32 mouse cellular contexts compared by ENCODE assay signal in the genomic region with DNA sequence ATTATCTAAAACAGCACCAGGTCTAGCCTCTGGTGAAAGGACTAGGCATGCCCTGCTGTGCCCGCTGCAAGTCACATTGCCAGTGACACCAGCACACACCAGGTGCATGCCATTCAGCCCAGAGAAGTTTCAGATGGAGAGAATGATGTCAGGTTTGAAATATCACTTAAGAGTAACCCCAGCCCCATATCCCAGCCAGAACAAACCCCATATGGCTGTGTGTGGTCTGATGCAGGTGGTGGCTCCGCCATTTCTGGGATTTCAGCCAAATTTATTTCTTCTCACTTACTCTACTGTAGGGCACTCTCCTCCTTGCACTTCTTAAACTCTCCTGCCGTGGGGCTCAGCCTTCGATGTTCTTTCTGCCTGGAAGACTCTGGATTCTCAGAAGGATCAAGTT. TPM values are rescaled to one million over a fixed set of nuclear protein-coding genes. Genes with fewer than 3 reads are reported as not detected.
DNase-seq lines count a peak whose midpoint lies in the region; ATAC-seq and TF ChIP-seq lines count a peak whose summit lies in the region.
"Had no signal": no experiment of that assay in that cellular context is flagged by ENCODE, and none has a peak within 500 bp of the region (broad histone marks: within the 10 kb centered on the region; RNA-seq: fewer than 3 reads in every experiment).

No protein-coding gene starts in this region.

- no peaks in the 10 kb centered on the region for H3K36me3 ChIP-seq in kidney, embryonic 14.5 days (ENCODE audit: control insufficient read depth, insufficient read depth, low read length)
- no peaks in the 10 kb centered on the region for H3K36me3 ChIP-seq in kidney, adult 2 months (ENCODE audit: control insufficient read depth, insufficient read depth, low read length)
- no peaks in the 10 kb centered on the region for H3K36me3 ChIP-seq in limb, embryonic 12.5 days
- no peaks in the 10 kb centered on the region for H3K36me3 ChIP-seq in limb, embryonic 10.5 days
- H3K36me3 ChIP-seq in stomach, embryonic 14.5 days (ENCODE audit: control insufficient read depth, insufficient read depth, low read length): no peaks in the 10 kb centered on the region
- H3K36me3 ChIP-seq in stomach, postnatal 0 days (ENCODE audit: control insufficient read depth, insufficient read depth, low read length): no peaks in the 10 kb centered on the region
- H3K36me3 ChIP-seq in limb, embryonic 14.5 days (ENCODE audit: control insufficient read depth, insufficient read depth, low read length): no peaks in the 10 kb centered on the region
- no peaks in the 10 kb centered on the region for H3K36me3 ChIP-seq in hindbrain, embryonic 16.5 days (ENCODE audit: control insufficient read depth, insufficient read depth, low read length)
- H3K36me3 ChIP-seq: embryonic facial prominence, embryonic 15.5 days; forebrain, embryonic 15.5 days; heart, embryonic 10.5 days; heart, embryonic 13.5 days had no signal

- 34% methylated on average over 4 of the region's 4 CpGs for WGBS in kidney, embryonic 14.5 days
- 39% methylated on average over 4 of the region's 4 CpGs for WGBS in kidney, adult 2 months
- WGBS in limb, embryonic 12.5 days: 67% methylated on average over 4 of the region's 4 CpGs
- 83% methylated on average over 4 of the region's 4 CpGs for whole genome bisulfite sequencing in limb, embryonic 10.5 days
- 45% methylated on average over 4 of the region's 4 CpGs for WGBS in stomach, embryonic 14.5 days
- 41% methylated on average over 4 of the region's 4 CpGs for WGBS in stomach, postnatal 0 days
- 36% methylated on average over 4 of the region's 4 CpGs for WGBS in limb, embryonic 14.5 days
- 73% methylated on average over 4 of the region's 4 CpGs for WGBS in hindbrain, embryonic 16.5 days

- ATAC-seq in kidney, embryonic 14.5 days (ENCODE audit: low FRiP score, low TSS enrichment): peak; percentile 52; the same call in 1 of the 2 replicates
- peak; percentile 31; the same call in 1 of the 2 replicates for ATAC-seq in limb, embryonic 12.5 days (ENCODE audit: insufficient number of reproducible peaks, insufficient read depth, low FRiP score, low TSS enrichment, low read depth)
- 0 out of 2 replicates have a peak, but pooled peaks have one; percentile 37 for ATAC-seq in stomach, embryonic 14.5 days (ENCODE audit: insufficient number of reproducible peaks, insufficient read depth, low FRiP score, low read depth)
- ATAC-seq in stomach, postnatal 0 days (ENCODE audit: low FRiP score, low TSS enrichment): no peak
- ATAC-seq in limb, embryonic 14.5 days (ENCODE audit: low FRiP score, low read depth): peak; percentile 75; the same call in 1 of the 2 replicates
- ATAC-seq in hindbrain, embryonic 16.5 days: no peak
- ATAC-seq: CD4-positive, CD25-positive, alpha-beta regulatory T cell, adult 4 months; forebrain, embryonic 15.5 days had no signal

- no peaks in the 10 kb centered on the region for H3K9me3 ChIP-seq in kidney, embryonic 14.5 days (ENCODE audit: control insufficient read depth, low read length)
- H3K9me3 ChIP-seq in limb, embryonic 12.5 days: no peaks in the 10 kb centered on the region
- H3K9me3 ChIP-seq in limb, embryonic 10.5 days (replicated peaks): no peaks in the 10 kb centered on the region
- H3K9me3 ChIP-seq in stomach, embryonic 14.5 days (ENCODE audit: control insufficient read depth, low read depth, low read length): no peaks in the 10 kb centered on the region
- H3K9me3 ChIP-seq in stomach, postnatal 0 days (ENCODE audit: control insufficient read depth, low read length): no peaks in the 10 kb centered on the region
- H3K9me3 ChIP-seq in limb, embryonic 14.5 days (ENCODE audit: control insufficient read depth, low read length): no peaks in the 10 kb centered on the region
- H3K9me3 ChIP-seq in hindbrain, embryonic 16.5 days (ENCODE audit: control insufficient read depth, low read length): no peaks in the 10 kb centered on the region
- H3K9me3 ChIP-seq: embryonic facial prominence, embryonic 15.5 days; forebrain, embryonic 15.5 days; heart, embryonic 10.5 days; heart, embryonic 13.5 days had no signal

- TF ChIP-seq POLR2A in kidney, adult 2 months (IDR thresholded peaks at IDR 0.05; ENCODE audit: low read depth, low read length): no peak
- TF ChIP-seq POLR2A in limb, embryonic 14.5 days (IDR thresholded peaks at IDR 0.05; ENCODE audit: borderline replicate concordance, extremely low read depth, insufficient read depth, insufficient read length): no peak

- H3K4me3 ChIP-seq in kidney, embryonic 14.5 days (ENCODE audit: low read length): no peak overlapping the region
- H3K4me3 ChIP-seq in kidney, adult 2 months (ENCODE audit: insufficient read depth, low read depth, low read length): no peak overlapping the region
- no peak overlapping the region for H3K4me3 ChIP-seq in limb, embryonic 12.5 days (replicated peaks)
- H3K4me3 ChIP-seq in limb, embryonic 10.5 days: no peak overlapping the region
- no peak overlapping the region for H3K4me3 ChIP-seq in stomach, embryonic 14.5 days (ENCODE audit: low read depth, low read length)
- H3K4me3 ChIP-seq in stomach, postnatal 0 days (ENCODE audit: low read depth, low read length): no peak overlapping the region
- H3K4me3 ChIP-seq in limb, embryonic 14.5 days (replicated peaks; ENCODE audit: low read length): no peak overlapping the region
- H3K4me3 ChIP-seq in hindbrain, embryonic 16.5 days (ENCODE audit: low read length): no peak overlapping the region
- H3K4me3 ChIP-seq: embryonic facial prominence, embryonic 15.5 days; forebrain, embryonic 15.5 days; heart, adult 2 months; heart, embryonic 10.5 days; heart, embryonic 13.5 days had no signal

- H3K4me2 ChIP-seq in kidney, embryonic 14.5 days (replicated peaks; ENCODE audit: low read depth, low read length): no peak overlapping the region
- no peak overlapping the region for H3K4me2 ChIP-seq in limb, embryonic 12.5 days
- H3K4me2 ChIP-seq in stomach, embryonic 14.5 days (replicated peaks; ENCODE audit: low read depth, low read length): no peak overlapping the region
- H3K4me2 ChIP-seq in stomach, postnatal 0 days (replicated peaks; ENCODE audit: low read depth): no peak overlapping the region
- no peak overlapping the region for H3K4me2 ChIP-seq in limb, embryonic 14.5 days (replicated peaks; ENCODE audit: low read depth, low read length, severe bottlenecking)
- H3K4me2 ChIP-seq in hindbrain, embryonic 16.5 days (ENCODE audit: low read length): no peak overlapping the region
- H3K4me2 ChIP-seq: embryonic facial prominence, embryonic 15.5 days; forebrain, embryonic 15.5 days; heart, embryonic 13.5 days; hindbrain, embryonic 14.5 days had no signal

- H3K9ac ChIP-seq in kidney, embryonic 14.5 days (ENCODE audit: low read depth, low read length): no peak overlapping the region
- H3K9ac ChIP-seq in limb, embryonic 12.5 days (replicated peaks): no peak overlapping the region
- H3K9ac ChIP-seq in stomach, embryonic 14.5 days (replicated peaks; ENCODE audit: low read depth, low read length): no peak overlapping the region
- H3K9ac ChIP-seq in stomach, postnatal 0 days (ENCODE audit: low read length): no peak overlapping the region
- no peak overlapping the region for H3K9ac ChIP-seq in limb, embryonic 14.5 days (ENCODE audit: low read depth, low read length, severe bottlenecking)
- no peak overlapping the region for H3K9ac ChIP-seq in hindbrain, embryonic 16.5 days (ENCODE audit: low read depth, low read length)
- H3K9ac ChIP-seq: embryonic facial prominence, embryonic 15.5 days; forebrain, embryonic 15.5 days; heart, embryonic 13.5 days; hindbrain, embryonic 14.5 days had no signal

- TF ChIP-seq EP300 in stomach, postnatal 0 days (optimal IDR thresholded peaks at IDR 0.05): no peak

- H3K4me1 ChIP-seq in kidney, embryonic 14.5 days (ENCODE audit: control insufficient read depth, insufficient read depth, low read length): no peaks in the 10 kb centered on the region
- H3K4me1 ChIP-seq in kidney, adult 2 months (ENCODE audit: control insufficient read depth, insufficient read depth, low read length): 0 out of 2 replicates have a peak, but pooled peaks cover 3% of the 10 kb centered on the region
- no peaks in the 10 kb centered on the region for H3K4me1 ChIP-seq in limb, embryonic 12.5 days (replicated peaks)
- H3K4me1 ChIP-seq in limb, embryonic 10.5 days: no peaks in the 10 kb centered on the region
- H3K4me1 ChIP-seq in stomach, embryonic 14.5 days (ENCODE audit: control insufficient read depth, insufficient read depth, low read length): no peaks in the 10 kb centered on the region
- H3K4me1 ChIP-seq in stomach, postnatal 0 days (replicated peaks; ENCODE audit: control insufficient read depth, insufficient read depth): no peaks in the 10 kb centered on the region
- no peaks in the 10 kb centered on the region for H3K4me1 ChIP-seq in limb, embryonic 14.5 days (ENCODE audit: control insufficient read depth, insufficient read depth, low read length)
- no peaks in the 10 kb centered on the region for H3K4me1 ChIP-seq in hindbrain, embryonic 16.5 days (ENCODE audit: control insufficient read depth, insufficient read depth, low read depth, low read length)
- H3K4me1 ChIP-seq: embryonic facial prominence, embryonic 15.5 days; forebrain, embryonic 15.5 days; heart, embryonic 10.5 days; heart, embryonic 13.5 days had no signal

- no peak overlapping the region for H3K27ac ChIP-seq in kidney, embryonic 14.5 days (ENCODE audit: low read depth, low read length)
- no peak overlapping the region for H3K27ac ChIP-seq in kidney, adult 2 months (ENCODE audit: insufficient read depth, low read depth, low read length)
- H3K27ac ChIP-seq in limb, embryonic 12.5 days: no peak overlapping the region
- H3K27ac ChIP-seq in limb, embryonic 10.5 days: no peak overlapping the region
- no peak overlapping the region for H3K27ac ChIP-seq in stomach, embryonic 14.5 days (ENCODE audit: low read length)
- H3K27ac ChIP-seq in stomach, postnatal 0 days (replicated peaks): no peak overlapping the region
- H3K27ac ChIP-seq in limb, embryonic 14.5 days (replicated peaks; ENCODE audit: low read depth, low read length): no peak overlapping the region
- H3K27ac ChIP-seq in hindbrain, embryonic 16.5 days (ENCODE audit: low read depth, low read length): no peak overlapping the region
- H3K27ac ChIP-seq: embryonic facial prominence, embryonic 15.5 days; forebrain, embryonic 15.5 days; heart, adult 2 months; heart, embryonic 10.5 days; heart, embryonic 13.5 days; hindbrain, embryonic 14.5 days had no signal

- H3K27me3 ChIP-seq in kidney, embryonic 14.5 days (ENCODE audit: control insufficient read depth, insufficient read depth, low read length): no peaks in the 10 kb centered on the region
- H3K27me3 ChIP-seq in kidney, adult 2 months (replicated peaks; ENCODE audit: control insufficient read depth, insufficient read depth, low read length): no peaks in the 10 kb centered on the region
- H3K27me3 ChIP-seq in limb, embryonic 12.5 days: peaks cover 2% of the 10 kb centered on the region; the same call in 1 of the 2 replicates
- H3K27me3 ChIP-seq in limb, embryonic 10.5 days (ENCODE audit: low read depth, poor library complexity, severe bottlenecking): no peaks in the 10 kb centered on the region
- H3K27me3 ChIP-seq in stomach, embryonic 14.5 days (ENCODE audit: control insufficient read depth, insufficient read depth, low read length): no peaks in the 10 kb centered on the region
- no peaks in the 10 kb centered on the region for H3K27me3 ChIP-seq in stomach, postnatal 0 days (ENCODE audit: control insufficient read depth, insufficient read depth, low read length)
- no peaks in the 10 kb centered on the region for H3K27me3 ChIP-seq in limb, embryonic 14.5 days (ENCODE audit: control insufficient read depth, insufficient read depth, low read length)
- H3K27me3 ChIP-seq in hindbrain, embryonic 16.5 days (replicated peaks; ENCODE audit: control insufficient read depth, insufficient read depth, low read length): no peaks in the 10 kb centered on the region
- H3K27me3 ChIP-seq: embryonic facial prominence, embryonic 15.5 days; forebrain, embryonic 15.5 days; heart, embryonic 13.5 days had no signal

- no peak for DNase-seq in kidney, adult 2 months
- no peak for DNase-seq in limb, embryonic 10.5 days (ENCODE audit: low spot score)
- no peak for DNase-seq in stomach, postnatal 0 days (ENCODE audit: low spot score)
- peak; percentile 23 for DNase-seq in limb, embryonic 14.5 days (ENCODE audit: low spot score)
- DNase-seq: adrenal gland, adult 2 months; adrenal gland, postnatal 14 days; cerebellum, adult 11-12 months; cerebellum, adult 8-10 months; cerebellum, postnatal 10 days; cerebellum, postnatal 36 days; embryo, embryonic 11 days; gastrocnemius, postnatal 10 days; gastrocnemius, postnatal 36 days; heart, adult 2 months; heart, postnatal 14 days; heart, postnatal 4 days had no signal

- no peak for TF ChIP-seq CTCF in kidney, adult 2 months (conservative IDR thresholded peaks at IDR 0.05; ENCODE audit: insufficient read depth, insufficient read length, low read depth, low read length)
- TF ChIP-seq CTCF in stomach, postnatal 0 days (IDR thresholded peaks at IDR 0.05; ENCODE audit: low read depth): no peak

RNA-seq across cellular contexts. Expression of gene Defb28, which starts 2.0 kb away (rescaled TPM):
- 0.80 TPM in 1 of 2 replicates, not detected in the other for polyA plus RNA-seq in kidney, embryonic 14.5 days (2014; fragmentation: Nextera tagmentation; extraction: Ambion mirVana)
- polyA plus RNA-seq in kidney, adult 2 months (2012; rRNA removed): 0.30 TPM in 1 of 2 replicates, not detected in the other
- not detected in 2 replicates for polyA plus RNA-seq in limb, embryonic 12.5 days (2016; fragmentation: Nextera tagmentation; extraction: Ambion mirVana)
- polyA plus RNA-seq in limb, embryonic 10.5 days (2016; fragmentation: Nextera tagmentation; extraction: Ambion mirVana): not detected in 2 replicates
- polyA plus RNA-seq in stomach, embryonic 14.5 days (2014; fragmentation: Nextera tagmentation; extraction: Ambion mirVana): not detected in 2 replicates
- not detected in 2 replicates for polyA plus RNA-seq in stomach, postnatal 0 days (2015; fragmentation: Nextera tagmentation; extraction: Ambion mirVana)
- polyA plus RNA-seq in limb, embryonic 14.5 days (2012; rRNA removed): 0.61 TPM in 1 of 2 replicates, not detected in the other
- not detected in 2 replicates for polyA plus RNA-seq in limb, embryonic 14.5 days (2014; fragmentation: Nextera tagmentation; extraction: Ambion mirVana)
- not detected in 2 replicates for polyA plus RNA-seq in hindbrain, embryonic 16.5 days (2015; fragmentation: Nextera tagmentation; extraction: Ambion mirVana)
- polyA plus RNA-seq: adrenal gland, adult 2 months; CD4-positive, CD25-positive, alpha-beta regulatory T cell, adult 4 months; cortical plate, adult 2 months; embryonic facial prominence, embryonic 11.5 days; embryonic facial prominence, embryonic 15.5 days; forebrain, embryonic 11.5 days; forebrain, embryonic 15.5 days; heart, adult 2 months; heart, embryonic 10.5 days; heart, embryonic 13.5 days; heart, embryonic 16.5 days; hindbrain, embryonic 11.5 days; hindbrain, embryonic 14.5 days had no signal

RNA-seq across cellular contexts. Expression of gene Defb26, which starts 4.6 kb away (rescaled TPM):
- polyA plus RNA-seq in kidney, embryonic 14.5 days (2014; fragmentation: Nextera tagmentation; extraction: Ambion mirVana): not detected in 2 replicates
- polyA plus RNA-seq in kidney, adult 2 months (2012; rRNA removed): 1.0 and 2.0 TPM in 2 replicates
- not detected in 2 replicates for polyA plus RNA-seq in limb, embryonic 12.5 days (2016; fragmentation: Nextera tagmentation; extraction: Ambion mirVana)
- not detected in 2 replicates for polyA plus RNA-seq in limb, embryonic 10.5 days (2016; fragmentation: Nextera tagmentation; extraction: Ambion mirVana)
- not detected in 2 replicates for polyA plus RNA-seq in stomach, embryonic 14.5 days (2014; fragmentation: Nextera tagmentation; extraction: Ambion mirVana)
- not detected in 2 replicates for polyA plus RNA-seq in stomach, postnatal 0 days (2015; fragmentation: Nextera tagmentation; extraction: Ambion mirVana)
- polyA plus RNA-seq in limb, embryonic 14.5 days (2012; rRNA removed): not detected in 2 replicates
- polyA plus RNA-seq in limb, embryonic 14.5 days (2014; fragmentation: Nextera tagmentation; extraction: Ambion mirVana): not detected in 2 replicates
- not detected in 2 replicates for polyA plus RNA-seq in hindbrain, embryonic 16.5 days (2015; fragmentation: Nextera tagmentation; extraction: Ambion mirVana)
- polyA plus RNA-seq: adrenal gland, adult 2 months; C2C12; CD4-positive, CD25-positive, alpha-beta regulatory T cell, adult 4 months; cortical plate, adult 2 months; embryonic facial prominence, embryonic 11.5 days; embryonic facial prominence, embryonic 15.5 days; forebrain, embryonic 11.5 days; forebrain, embryonic 15.5 days; heart, adult 2 months; heart, embryonic 10.5 days; heart, embryonic 13.5 days; heart, embryonic 16.5 days; hindbrain, embryonic 11.5 days; hindbrain, embryonic 14.5 days had no signal

RNA-seq across cellular contexts. Expression of gene Defb29, which starts 23.8 kb away (rescaled TPM):
- polyA plus RNA-seq in kidney, embryonic 14.5 days (2014; fragmentation: Nextera tagmentation; extraction: Ambion mirVana): 0.66 TPM in 1 of 2 replicates, not detected in the other
- 159 and 165 TPM in 2 replicates for polyA plus RNA-seq in kidney, adult 2 months (2012; rRNA removed)
- not detected in 2 replicates for polyA plus RNA-seq in limb, embryonic 12.5 days (2016; fragmentation: Nextera tagmentation; extraction: Ambion mirVana)
- polyA plus RNA-seq in limb, embryonic 10.5 days (2016; fragmentation: Nextera tagmentation; extraction: Ambion mirVana): not detected in 2 replicates
- not detected in 2 replicates for polyA plus RNA-seq in stomach, embryonic 14.5 days (2014; fragmentation: Nextera tagmentation; extraction: Ambion mirVana)
- polyA plus RNA-seq in stomach, postnatal 0 days (2015; fragmentation: Nextera tagmentation; extraction: Ambion mirVana): not detected in 2 replicates
- polyA plus RNA-seq in limb, embryonic 14.5 days (2012; rRNA removed): not detected in 2 replicates
- not detected in 2 replicates for polyA plus RNA-seq in limb, embryonic 14.5 days (2014; fragmentation: Nextera tagmentation; extraction: Ambion mirVana)
- polyA plus RNA-seq in hindbrain, embryonic 16.5 days (2015; fragmentation: Nextera tagmentation; extraction: Ambion mirVana): not detected in 2 replicates
- polyA plus RNA-seq: adrenal gland, adult 2 months; C2C12; CD4-positive, CD25-positive, alpha-beta regulatory T cell, adult 4 months; cortical plate, adult 2 months; embryonic facial prominence, embryonic 11.5 days; embryonic facial prominence, embryonic 15.5 days; forebrain, embryonic 11.5 days; forebrain, embryonic 15.5 days; heart, adult 2 months; heart, embryonic 10.5 days; heart, embryonic 13.5 days; heart, embryonic 16.5 days; hindbrain, embryonic 11.5 days; hindbrain, embryonic 14.5 days had no signal

RNA-seq across cellular contexts. Expression of gene Defb22, which starts 26.1 kb away (rescaled TPM):
- polyA plus RNA-seq in kidney, embryonic 14.5 days (2014; fragmentation: Nextera tagmentation; extraction: Ambion mirVana): not detected in 2 replicates
- polyA plus RNA-seq in kidney, adult 2 months (2012; rRNA removed): not detected in 2 replicates
- not detected in 2 replicates for polyA plus RNA-seq in limb, embryonic 12.5 days (2016; fragmentation: Nextera tagmentation; extraction: Ambion mirVana)
- polyA plus RNA-seq in limb, embryonic 10.5 days (2016; fragmentation: Nextera tagmentation; extraction: Ambion mirVana): not detected in 2 replicates
- polyA plus RNA-seq in stomach, embryonic 14.5 days (2014; fragmentation: Nextera tagmentation; extraction: Ambion mirVana): not detected in 2 replicates
- not detected in 2 replicates for polyA plus RNA-seq in stomach, postnatal 0 days (2015; fragmentation: Nextera tagmentation; extraction: Ambion mirVana)
- polyA plus RNA-seq in limb, embryonic 14.5 days (2012; rRNA removed): 0.13 TPM in 1 of 2 replicates, not detected in the other
- not detected in 2 replicates for polyA plus RNA-seq in limb, embryonic 14.5 days (2014; fragmentation: Nextera tagmentation; extraction: Ambion mirVana)
- polyA plus RNA-seq in hindbrain, embryonic 16.5 days (2015; fragmentation: Nextera tagmentation; extraction: Ambion mirVana): not detected in 2 replicates
- polyA plus RNA-seq: adrenal gland, adult 2 months; C2C12; CD4-positive, CD25-positive, alpha-beta regulatory T cell, adult 4 months; cortical plate, adult 2 months; embryonic facial prominence, embryonic 11.5 days; embryonic facial prominence, embryonic 15.5 days; forebrain, embryonic 11.5 days; forebrain, embryonic 15.5 days; heart, adult 2 months; heart, embryonic 10.5 days; heart, embryonic 13.5 days; heart, embryonic 16.5 days; hindbrain, embryonic 11.5 days; hindbrain, embryonic 14.5 days had no signal

RNA-seq across cellular contexts. Expression of gene Defb20, which starts 39.2 kb away (rescaled TPM):
- not detected in 2 replicates for polyA plus RNA-seq in kidney, embryonic 14.5 days (2014; fragmentation: Nextera tagmentation; extraction: Ambion mirVana)
- not detected in 2 replicates for polyA plus RNA-seq in kidney, adult 2 months (2012; rRNA removed)
- not detected in 2 replicates for polyA plus RNA-seq in limb, embryonic 12.5 days (2016; fragmentation: Nextera tagmentation; extraction: Ambion mirVana)
- polyA plus RNA-seq in limb, embryonic 10.5 days (2016; fragmentation: Nextera tagmentation; extraction: Ambion mirVana): not detected in 2 replicates
- not detected in 2 replicates for polyA plus RNA-seq in stomach, embryonic 14.5 days (2014; fragmentation: Nextera tagmentation; extraction: Ambion mirVana)
- polyA plus RNA-seq in stomach, postnatal 0 days (2015; fragmentation: Nextera tagmentation; extraction: Ambion mirVana): not detected in 2 replicates
- 0.12 TPM in 1 of 2 replicates, not detected in the other for polyA plus RNA-seq in limb, embryonic 14.5 days (2012; rRNA removed)
- polyA plus RNA-seq in limb, embryonic 14.5 days (2014; fragmentation: Nextera tagmentation; extraction: Ambion mirVana): not detected in 2 replicates
- polyA plus RNA-seq in hindbrain, embryonic 16.5 days (2015; fragmentation: Nextera tagmentation; extraction: Ambion mirVana): not detected in 2 replicates
- polyA plus RNA-seq: adrenal gland, adult 2 months; C2C12; CD4-positive, CD25-positive, alpha-beta regulatory T cell, adult 4 months; embryonic facial prominence, embryonic 11.5 days; embryonic facial prominence, embryonic 15.5 days; forebrain, embryonic 11.5 days; forebrain, embryonic 15.5 days; heart, adult 2 months; heart, embryonic 10.5 days; heart, embryonic 13.5 days; heart, embryonic 16.5 days; hindbrain, embryonic 11.5 days; hindbrain, embryonic 14.5 days had no signal

Comparison
In these comparisons a context has a peak if more than half of its experiments do, and no peak if none do; other contexts are left out.
1. ATAC-seq: peak in kidney, embryonic 14.5 days (single experiment), limb, embryonic 12.5 days (single experiment), stomach, embryonic 14.5 days (single experiment) and limb, embryonic 14.5 days (single experiment); none in stomach, postnatal 0 days (single experiment) and hindbrain, embryonic 16.5 days (single experiment).
2. RNA of gene Defb29, which starts 23.8 kb away (polyA plus RNA-seq): 159 to 165 TPM in kidney, adult 2 months; 0.66 TPM in kidney, embryonic 14.5 days, not detected in limb, embryonic 12.5 days, not detected in limb, embryonic 10.5 days, not detected in stomach, embryonic 14.5 days, not detected in stomach, postnatal 0 days, not detected in limb, embryonic 14.5 days and not detected in hindbrain, embryonic 16.5 days; every median in the first group is over 10 times any median in the second.